Mouse (Mus musculus): Measurements from ENCODE around the gene Nfkbie. TPM values are rescaled to one million over a fixed set of nuclear protein-coding genes. Genes with fewer than 3 reads are reported as not detected.

Gene Nfkbie
- polyA plus RNA-seq, 1 experiment from 2014 or later = 1.2 TPM

DNA sequence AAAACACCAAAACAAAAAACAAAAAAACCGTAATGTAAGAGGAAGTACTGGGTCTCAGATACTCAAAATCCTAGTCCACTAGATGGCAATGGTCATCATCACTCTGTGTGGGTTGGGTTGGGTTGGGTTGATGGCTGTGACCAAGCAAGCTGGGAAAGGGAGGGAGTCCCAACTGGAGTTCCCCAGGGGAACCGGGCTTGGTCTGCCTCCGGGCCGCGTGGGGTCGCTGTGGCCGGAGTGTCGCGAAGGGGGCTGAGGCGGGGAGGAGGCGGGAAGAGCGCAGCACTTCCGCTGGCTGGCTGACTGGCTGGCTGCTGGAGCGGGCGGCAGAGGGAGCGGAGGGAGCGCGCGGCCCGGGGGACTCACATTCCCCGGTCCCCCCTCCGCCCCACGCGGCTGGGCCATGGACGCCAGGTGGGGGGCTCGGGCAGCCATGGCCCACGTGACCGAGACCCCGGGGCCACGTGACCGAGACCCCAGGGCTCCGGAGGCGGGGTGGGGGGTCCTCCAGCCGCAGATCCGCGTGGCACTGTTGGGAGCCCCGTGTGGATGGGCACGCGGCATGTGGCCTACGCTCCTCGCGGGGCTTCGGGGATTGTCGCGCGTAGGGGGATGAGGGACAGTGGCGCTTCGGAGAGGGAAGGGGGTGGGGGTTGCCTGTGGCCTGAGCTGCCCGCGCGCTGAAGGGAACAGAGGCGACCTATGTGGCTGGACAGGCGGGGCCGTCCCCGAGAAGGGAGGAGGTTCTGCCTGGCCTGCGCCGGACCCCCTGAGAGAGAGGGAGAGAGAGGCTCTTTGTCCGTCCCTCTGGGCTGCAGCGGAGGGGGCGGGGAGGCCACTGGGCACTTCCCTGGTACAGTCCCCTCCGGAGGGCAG is 8.4 kb downstream of the Nfkbie start, which contains the start of gene Slc35b2:
Slc35b2 (plus strand) TSS at position 220 of the 876 bp plus-strand sequence.
- peak; percentile 78 for ATAC-seq (ENCODE audit: insufficient read depth)
- Histone ChIP-seq H3K9me3 (replicated peaks) (no peaks in the 10 kb centered on the region), H3K27me3 (no peaks in the 10 kb centered on the region), H3K4me1 (replicated peaks) (peaks cover 49% of the 10 kb centered on the region), H3K9ac (peak within 1 kb of the TSS; percentile 86), H3K27ac (replicated peaks) (peak within 1 kb of the TSS; percentile 79), H3K36me3 (replicated peaks) (peaks cover 30% of the 10 kb centered on the region), H3K4me2 (peak within 1 kb of the TSS; percentile 98), H3K4me3 (replicated peaks) (peak within 1 kb of the TSS; percentile 84)
- under 1% methylated on average over 61 of the region's 61 CpGs for WGBS (ENCODE audit: insufficient replicate concordance)

DNA sequence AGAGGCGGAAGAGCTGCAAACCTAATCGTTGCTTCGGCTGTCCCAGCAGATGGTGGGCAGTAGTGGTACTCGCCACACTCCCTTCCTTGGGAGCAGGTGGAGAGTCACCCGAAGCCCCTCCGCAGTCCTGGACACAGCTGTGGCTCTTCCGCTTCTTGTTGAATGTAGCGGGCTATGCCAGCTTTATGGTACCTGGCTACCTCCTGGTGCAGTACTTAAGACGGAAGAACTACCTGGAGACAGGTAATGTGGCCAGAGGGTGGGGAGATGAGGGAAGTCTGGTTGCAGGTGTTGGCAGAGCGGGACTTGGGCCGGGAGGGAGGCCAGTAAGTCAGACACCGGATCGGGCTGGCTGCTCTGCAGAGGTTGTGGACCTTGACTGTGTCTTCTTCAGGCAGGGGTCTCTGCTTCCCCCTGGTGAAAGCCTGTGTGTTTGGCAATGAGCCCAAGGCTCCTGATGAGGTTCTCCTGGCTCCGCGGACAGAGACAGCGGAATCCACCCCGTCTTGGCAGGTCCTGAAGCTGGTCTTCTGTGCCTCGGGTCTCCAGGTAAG is 9.1 kb downstream of the Nfkbie start:
- Histone ChIP-seq H3K9me3 (replicated peaks) (no peaks in the 10 kb centered on the region), H3K4me1 (replicated peaks) (peaks cover 49% of the 10 kb centered on the region), H3K36me3 (replicated peaks) (peaks cover 37% of the 10 kb centered on the region), H3K4me2 (peak overlapping the region; percentile 98), H3K27ac (replicated peaks) (peak overlapping the region; percentile 79), H3K4me3 (replicated peaks) (peak overlapping the region; percentile 84), H3K9ac (peak overlapping the region; percentile 86), H3K27me3 (no peaks in the 10 kb centered on the region)
- WGBS (ENCODE audit: insufficient replicate concordance) = 18% methylated on average over 18 of the region's 18 CpGs
- ATAC-seq (ENCODE audit: insufficient read depth) = no peak

DNA sequence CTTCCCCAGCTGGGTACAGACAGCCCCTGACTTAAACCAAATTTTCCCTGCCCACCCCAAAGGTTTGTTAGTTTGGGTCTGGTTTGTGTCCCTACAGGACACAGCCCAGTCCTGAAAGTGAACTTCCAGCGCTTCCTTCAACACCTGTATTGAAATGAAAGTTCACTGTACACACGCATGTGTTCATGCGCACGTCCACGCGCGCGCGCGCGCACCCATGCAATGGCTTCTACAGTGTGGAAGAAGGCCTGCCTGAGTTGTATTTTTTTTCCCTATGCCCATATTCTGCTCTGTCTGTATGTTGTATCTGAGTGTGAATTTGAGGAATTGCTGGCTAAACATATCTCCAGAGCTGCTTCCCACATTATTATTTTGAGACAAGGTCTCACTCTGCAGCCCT is 9.6 kb downstream of the Nfkbie start:
- ATAC-seq (ENCODE audit: insufficient read depth) = no peak
- Histone ChIP-seq H3K27me3 (no peaks in the 10 kb centered on the region), H3K9ac (peak overlapping the region; percentile 86; the same call in 1 of the 2 replicates), H3K27ac (replicated peaks) (no peak overlapping the region), H3K4me1 (replicated peaks) (peaks cover 54% of the 10 kb centered on the region), H3K9me3 (replicated peaks) (no peaks in the 10 kb centered on the region), H3K36me3 (replicated peaks) (peaks cover 42% of the 10 kb centered on the region), H3K4me3 (replicated peaks) (peak overlapping the region; percentile 84), H3K4me2 (peak overlapping the region; percentile 98)
- 92% methylated on average over 11 of the region's 11 CpGs for WGBS (ENCODE audit: insufficient replicate concordance)

DNA sequence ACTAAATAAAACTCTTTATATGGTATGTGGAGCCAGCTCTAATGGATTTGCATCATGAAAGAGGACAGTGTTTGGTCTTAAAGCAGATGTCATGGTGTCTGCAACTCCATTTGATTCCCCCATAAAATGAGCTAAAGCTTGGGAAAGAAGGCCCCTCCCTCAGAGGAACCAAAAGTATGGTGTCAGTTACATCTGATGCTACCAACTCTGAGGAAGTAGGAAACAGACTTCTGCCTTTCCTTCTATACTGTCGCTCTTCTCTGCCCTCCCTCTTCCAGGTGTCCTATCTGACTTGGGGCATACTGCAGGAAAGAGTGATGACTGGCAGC is 10.5 kb downstream of the Nfkbie start:
- H3K4me1 ChIP-seq (replicated peaks) = peaks cover 56% of the 10 kb centered on the region
- H3K4me2 ChIP-seq = no peak overlapping the region
- ATAC-seq (ENCODE audit: insufficient read depth) = no peak
- H3K27ac ChIP-seq (replicated peaks) = no peak overlapping the region
- H3K27me3 ChIP-seq = no peaks in the 10 kb centered on the region
- H3K9me3 ChIP-seq (replicated peaks) = no peaks in the 10 kb centered on the region
- no peak overlapping the region for H3K4me3 ChIP-seq (replicated peaks)
- H3K36me3 ChIP-seq (replicated peaks) = peaks cover 51% of the 10 kb centered on the region
- H3K9ac ChIP-seq = no peak overlapping the region; the same call in 1 of the 2 replicates
- 39% methylated on average over 1 of the region's 1 CpGs for WGBS (ENCODE audit: insufficient replicate concordance)

DNA sequence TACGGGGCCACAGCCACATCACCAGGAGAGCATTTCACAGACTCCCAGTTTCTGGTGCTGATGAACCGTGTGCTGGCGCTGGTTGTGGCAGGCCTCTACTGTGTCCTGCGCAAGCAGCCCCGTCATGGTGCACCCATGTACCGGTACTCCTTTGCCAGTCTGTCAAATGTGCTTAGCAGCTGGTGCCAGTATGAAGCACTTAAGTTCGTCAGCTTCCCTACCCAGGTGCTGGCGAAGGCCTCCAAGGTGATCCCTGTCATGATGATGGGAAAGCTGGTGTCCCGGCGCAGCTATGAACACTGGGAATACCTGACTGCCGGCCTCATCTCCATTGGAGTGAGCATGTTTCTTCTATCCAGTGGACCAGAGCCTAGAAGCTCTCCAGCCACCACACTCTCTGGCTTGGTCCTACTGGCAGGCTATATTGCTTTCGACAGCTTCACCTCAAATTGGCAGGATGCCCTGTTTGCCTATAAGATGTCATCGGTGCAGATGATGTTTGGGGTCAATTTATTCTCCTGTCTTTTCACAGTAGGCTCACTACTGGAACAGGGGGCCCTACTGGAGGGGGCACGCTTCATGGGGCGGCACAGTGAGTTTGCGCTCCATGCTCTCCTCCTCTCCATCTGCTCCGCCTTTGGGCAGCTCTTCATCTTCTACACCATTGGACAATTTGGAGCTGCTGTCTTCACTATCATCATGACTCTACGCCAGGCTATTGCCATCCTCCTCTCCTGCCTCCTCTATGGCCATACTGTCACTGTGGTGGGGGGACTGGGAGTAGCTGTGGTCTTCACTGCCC is 11.1 kb downstream of the Nfkbie start:
- H3K9ac ChIP-seq = no peak overlapping the region; the same call in 1 of the 2 replicates
- ATAC-seq (ENCODE audit: insufficient read depth) = no peak
- H3K9me3 ChIP-seq (replicated peaks) = no peaks in the 10 kb centered on the region
- 59% methylated on average over 18 of the region's 18 CpGs for WGBS (ENCODE audit: insufficient replicate concordance)
- H3K27ac ChIP-seq (replicated peaks) = no peak overlapping the region; the same call in 1 of the 2 replicates
- H3K36me3 ChIP-seq (replicated peaks) = peaks cover 57% of the 10 kb centered on the region
- H3K4me3 ChIP-seq (replicated peaks) = no peak overlapping the region
- no peak overlapping the region for H3K4me2 ChIP-seq
- peaks cover 60% of the 10 kb centered on the region for H3K4me1 ChIP-seq (replicated peaks)
- H3K27me3 ChIP-seq = no peaks in the 10 kb centered on the region

DNA sequence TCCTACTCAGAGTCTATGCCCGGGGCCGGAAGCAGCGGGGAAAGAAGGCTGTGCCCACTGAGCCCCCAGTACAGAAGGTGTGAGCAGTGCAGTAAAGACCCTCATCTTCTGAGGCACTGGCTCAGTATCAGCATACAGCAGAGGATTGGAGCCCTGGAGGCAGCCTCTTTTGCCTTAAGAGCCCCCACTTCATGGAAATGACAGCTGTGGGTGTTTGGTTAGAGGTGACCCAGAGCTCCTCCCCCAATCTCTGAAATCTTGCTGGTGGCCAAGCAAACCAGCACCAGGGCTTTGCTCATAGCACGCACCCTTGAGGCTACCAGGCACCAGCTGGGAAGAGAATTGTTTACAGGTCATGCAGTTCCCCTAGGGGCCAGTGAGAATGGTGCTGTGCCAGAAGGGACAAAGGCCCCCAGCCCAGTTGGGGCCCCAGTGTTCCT is 11.7 kb downstream of the Nfkbie start:
- ATAC-seq (ENCODE audit: insufficient read depth) = no peak
- H3K4me3 ChIP-seq (replicated peaks) = no peak overlapping the region
- 23% methylated on average over 4 of the region's 4 CpGs for WGBS (ENCODE audit: insufficient replicate concordance)
- H3K4me1 ChIP-seq (replicated peaks) = peaks cover 65% of the 10 kb centered on the region
- H3K9ac ChIP-seq = no peak overlapping the region
- no peaks in the 10 kb centered on the region for H3K9me3 ChIP-seq (replicated peaks)
- no peaks in the 10 kb centered on the region for H3K27me3 ChIP-seq
- no peak overlapping the region; the same call in 1 of the 2 replicates for H3K27ac ChIP-seq (replicated peaks)
- no peak overlapping the region for H3K4me2 ChIP-seq
- H3K36me3 ChIP-seq (replicated peaks) = peaks cover 60% of the 10 kb centered on the region

DNA sequence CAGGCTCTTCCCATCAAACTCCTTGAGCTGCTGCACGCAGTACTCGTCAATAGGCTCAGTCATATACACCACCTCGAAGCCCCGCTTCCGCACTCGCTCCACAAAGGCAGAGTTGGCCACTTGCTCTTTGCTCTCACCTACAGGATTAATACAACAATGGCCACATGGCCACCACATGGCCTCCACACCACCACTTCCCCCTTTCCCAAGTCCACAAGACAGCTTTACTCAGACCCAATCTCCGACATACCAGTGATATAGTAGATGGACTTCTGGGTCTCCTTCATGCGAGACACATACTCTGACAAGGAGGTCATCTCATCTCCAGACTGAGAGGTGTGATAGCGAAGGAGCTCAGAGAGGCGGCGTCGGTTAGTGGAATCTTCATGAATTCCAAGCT is 13.5 kb downstream of the Nfkbie start:
- H3K4me3 ChIP-seq (replicated peaks) = no peak overlapping the region
- WGBS (ENCODE audit: insufficient replicate concordance) = 80% methylated on average over 12 of the region's 12 CpGs
- no peak overlapping the region for H3K9ac ChIP-seq
- H3K4me2 ChIP-seq = no peak overlapping the region
- H3K9me3 ChIP-seq (replicated peaks) = no peaks in the 10 kb centered on the region
- H3K27me3 ChIP-seq = no peaks in the 10 kb centered on the region
- peaks cover 60% of the 10 kb centered on the region for H3K36me3 ChIP-seq (replicated peaks)
- no peak for ATAC-seq (ENCODE audit: insufficient read depth)
- H3K27ac ChIP-seq (replicated peaks) = no peak overlapping the region
- H3K4me1 ChIP-seq (replicated peaks) = peaks cover 76% of the 10 kb centered on the region

DNA sequence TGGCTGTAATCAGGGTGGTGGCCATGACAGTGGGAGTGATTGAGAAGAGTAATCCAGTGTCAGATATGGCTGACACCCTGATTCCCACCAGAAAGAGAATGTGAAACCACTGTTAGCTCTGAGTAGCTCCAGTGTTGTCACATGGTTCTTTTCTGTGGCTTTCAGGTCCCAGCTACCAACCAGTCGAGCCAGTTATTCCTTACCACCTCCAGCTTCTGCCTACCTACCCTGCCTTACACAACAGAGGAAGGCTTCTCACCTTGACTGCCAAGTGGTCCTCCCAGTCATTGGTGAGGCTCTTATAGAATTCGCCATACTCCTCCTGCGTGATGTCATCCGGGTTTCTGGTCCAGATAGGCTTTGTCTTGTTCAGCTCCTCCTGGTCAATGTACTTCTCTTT is 14.5 kb downstream of the Nfkbie start:
- no peak overlapping the region for H3K4me3 ChIP-seq (replicated peaks)
- H3K9ac ChIP-seq = no peak overlapping the region
- H3K27ac ChIP-seq (replicated peaks) = 0 out of 2 replicates have a peak overlapping the region, but pooled peaks have one; percentile 15
- no peaks in the 10 kb centered on the region for H3K9me3 ChIP-seq (replicated peaks)
- H3K27me3 ChIP-seq = no peaks in the 10 kb centered on the region
- ATAC-seq (ENCODE audit: insufficient read depth) = no peak
- peaks cover 60% of the 10 kb centered on the region for H3K36me3 ChIP-seq (replicated peaks)
- WGBS (ENCODE audit: insufficient replicate concordance) = 80% methylated on average over 4 of the region's 4 CpGs
- peaks cover 76% of the 10 kb centered on the region for H3K4me1 ChIP-seq (replicated peaks)
- H3K4me2 ChIP-seq = no peak overlapping the region

DNA sequence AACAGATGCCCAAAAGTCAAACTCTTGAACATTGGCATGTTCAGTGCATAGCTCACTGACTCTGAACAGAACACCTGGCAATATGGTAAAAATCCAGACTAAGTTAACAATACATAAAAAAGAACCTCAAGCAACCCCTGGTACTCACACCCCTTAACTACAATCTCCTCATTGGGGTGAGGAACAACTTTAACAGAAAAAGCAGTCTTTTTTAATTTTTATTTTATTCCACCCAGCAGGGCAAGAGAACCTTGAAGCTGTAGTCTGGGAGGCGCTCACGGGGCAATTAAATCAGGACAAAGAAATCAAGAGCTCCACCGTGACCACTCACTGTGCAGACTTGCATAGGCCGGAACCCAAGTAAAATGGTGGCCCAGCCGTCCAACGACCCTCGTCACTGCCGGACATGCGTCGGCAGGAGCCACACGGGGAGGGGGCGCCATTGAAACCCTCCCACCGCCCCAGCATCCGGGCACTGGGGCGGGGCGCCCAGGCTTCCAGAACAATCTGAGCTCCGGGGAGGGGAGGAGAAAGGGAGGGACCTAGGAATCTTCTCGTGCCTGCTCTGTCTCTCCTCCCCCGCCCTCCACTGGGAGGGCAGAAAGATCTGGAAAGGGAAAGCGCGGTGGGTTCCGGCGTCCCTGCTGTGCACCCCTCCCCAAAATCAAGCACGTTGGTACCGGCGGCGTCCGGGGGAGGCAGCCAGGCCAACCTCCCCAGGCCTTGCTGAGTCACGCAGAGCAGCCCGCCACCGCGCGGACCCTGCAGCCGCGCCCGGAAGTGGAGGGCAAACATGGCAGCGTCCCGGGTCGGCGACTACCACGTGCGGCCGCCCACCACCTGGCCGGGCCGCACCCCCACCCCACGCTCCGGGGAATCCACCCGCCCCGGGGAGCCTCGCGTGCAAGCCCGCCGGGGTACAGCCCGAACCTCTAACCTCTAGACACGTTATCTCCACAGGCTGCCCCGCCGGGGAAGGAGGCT is 16.9 kb downstream of the Nfkbie start:
- Histone ChIP-seq H3K9me3 (replicated peaks) (no peaks in the 10 kb centered on the region), H3K4me3 (replicated peaks) (peak overlapping the region; percentile 94), H3K27ac (replicated peaks) (peak overlapping the region; percentile 95), H3K9ac (peak overlapping the region; percentile 94), H3K4me2 (peak overlapping the region; percentile 98), H3K4me1 (replicated peaks) (peaks cover 62% of the 10 kb centered on the region), H3K36me3 (replicated peaks) (peaks cover 45% of the 10 kb centered on the region), H3K27me3 (no peaks in the 10 kb centered on the region)
- under 1% methylated on average over 57 of the region's 57 CpGs for WGBS (ENCODE audit: insufficient replicate concordance)
- peak; percentile 48 for ATAC-seq (ENCODE audit: insufficient read depth)

DNA sequence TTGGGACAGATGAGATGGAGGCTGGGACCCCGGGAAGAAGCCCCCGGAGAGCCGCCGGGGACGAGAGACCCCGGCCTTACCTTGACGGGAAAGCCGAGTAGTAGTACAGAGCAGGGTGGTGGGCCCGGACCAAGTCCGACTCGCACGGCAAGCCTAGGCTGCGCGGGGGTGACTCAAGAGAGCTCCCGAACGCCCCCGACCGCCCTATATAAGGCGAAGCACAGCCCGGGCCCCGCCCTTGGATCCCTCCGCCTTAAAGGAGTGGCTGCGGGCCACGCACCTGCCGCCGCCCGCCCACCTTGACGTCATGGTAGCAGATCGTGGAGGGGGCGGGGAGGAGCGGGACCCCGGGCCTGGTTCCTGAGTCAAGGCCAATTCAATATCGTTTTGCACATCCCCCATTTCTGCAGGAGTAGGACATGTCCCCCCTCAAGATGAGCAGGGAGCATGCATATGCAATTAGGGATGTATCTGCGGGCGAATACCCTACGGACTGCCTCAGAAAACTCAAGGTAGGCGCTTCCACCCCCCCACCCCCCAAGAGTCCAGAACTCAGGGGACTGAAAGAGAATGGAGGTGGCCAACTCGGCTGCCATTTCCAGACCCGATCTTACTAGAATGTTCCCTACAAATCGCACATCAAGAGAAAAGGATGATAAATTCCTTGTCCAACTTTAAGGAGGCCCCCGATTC is 17.7 kb downstream of the Nfkbie start, which contains the start of gene Hsp90ab1:
Hsp90ab1 (minus strand) TSS at position 185 of the 693 bp plus-strand sequence.
- WGBS (ENCODE audit: insufficient replicate concordance) = under 1% methylated on average over 41 of the region's 41 CpGs
- H3K4me1 ChIP-seq (replicated peaks) = peaks cover 60% of the 10 kb centered on the region

More for the DNA sequence above, 17.7 kb downstream of the Nfkbie start, which contains the start of gene Hsp90ab1:
- peak within 1 kb of the TSS; percentile 98 for H3K4me2 ChIP-seq
- H3K9ac ChIP-seq = peak within 1 kb of the TSS; percentile 94
- H3K9me3 ChIP-seq (replicated peaks) = no peaks in the 10 kb centered on the region
- H3K4me3 ChIP-seq (replicated peaks) = peak within 1 kb of the TSS; percentile 94
- ATAC-seq (ENCODE audit: insufficient read depth) = peak; percentile 74
- peak within 1 kb of the TSS; percentile 95 for H3K27ac ChIP-seq (replicated peaks)
- peaks cover 37% of the 10 kb centered on the region for H3K36me3 ChIP-seq (replicated peaks)
- no peaks in the 10 kb centered on the region for H3K27me3 ChIP-seq

Measured in liver, embryonic 15.5 days (tissue).